Mouse (Mus musculus): ENCODE results near the gene Pdpk1. TPM values are rescaled to one million over a fixed set of nuclear protein-coding genes. Genes with fewer than 3 reads are reported as not detected.

Gene Pdpk1
- total RNA-seq (2021) = 10 to 100 TPM; 56.4 to 62.0 TPM
- 23.6 and 24.7 TPM in 2 replicates for polyA plus RNA-seq (2012; rRNA removed)
- long read RNA-seq, partial matches to known transcripts = 2 of 6 reads
- long read RNA-seq, other reads (novel, unspliced or antisense) = 4 of 6 reads

DNA sequence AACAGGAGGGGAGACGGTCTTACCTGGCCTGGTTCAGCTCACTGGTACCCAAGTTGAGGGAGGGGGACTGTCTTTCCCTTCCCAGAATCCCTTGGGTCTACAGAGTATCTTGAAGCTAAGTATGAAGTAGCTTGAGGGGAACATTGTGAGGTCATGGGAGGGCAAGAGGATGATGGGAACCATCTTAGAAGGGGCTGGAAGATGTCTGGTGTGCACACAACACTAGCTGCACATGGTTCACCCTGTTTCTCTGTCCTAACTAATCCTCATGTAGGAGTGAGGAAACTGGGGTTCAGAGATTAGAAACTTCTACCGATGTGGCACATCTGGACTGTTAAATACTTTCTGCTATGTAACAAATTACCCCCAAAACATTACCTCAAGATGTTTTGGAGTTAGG, at the start of gene Pdpk1:
Gene Pdpk1 (minus strand): TSS at position 101 of the 400 bp plus-strand sequence.
- DNase-seq = no peak

DNA sequence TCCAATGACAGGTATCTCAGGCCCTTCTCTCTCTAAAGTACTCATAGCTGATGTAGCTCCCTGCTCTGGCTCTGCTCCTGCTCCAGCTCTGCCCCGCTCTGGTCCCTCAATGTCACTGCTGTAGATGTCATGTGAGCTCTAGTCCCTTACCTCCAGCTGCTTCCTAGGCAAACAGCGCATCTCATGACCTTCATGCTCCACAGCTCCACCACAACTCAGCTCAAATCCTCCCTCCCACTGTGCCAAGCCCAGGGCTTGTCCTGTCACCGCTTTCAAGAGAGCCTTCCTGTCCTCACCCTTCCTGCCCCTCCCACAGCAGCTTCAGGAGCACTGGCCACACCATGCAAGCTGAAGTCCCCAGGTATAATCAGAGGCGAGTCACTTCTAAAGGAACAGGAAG, 49.0 kb upstream of the Pdpk1 start:
- no peak for DNase-seq

DNA sequence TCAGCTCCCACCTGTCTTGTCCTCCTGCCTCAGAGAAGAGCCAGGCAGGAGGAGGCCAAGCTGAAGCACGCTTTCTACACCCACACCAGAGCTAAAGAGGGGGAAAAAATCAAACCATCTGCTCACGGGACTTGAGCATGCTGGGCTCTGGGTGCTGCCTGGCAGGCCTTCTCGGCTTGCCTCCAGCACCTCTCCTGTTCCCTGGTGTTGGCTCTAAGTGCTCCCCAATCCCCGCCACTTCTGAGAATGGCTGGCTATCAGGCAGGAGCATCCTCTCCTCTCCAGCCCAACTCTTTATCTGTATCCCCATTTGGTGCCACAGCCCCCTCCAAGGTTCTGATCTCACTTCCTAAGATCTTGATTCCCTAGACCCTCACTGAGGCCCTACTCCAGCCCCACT, 48.5 kb upstream of the Pdpk1 start:
- no peak for DNase-seq

DNA sequence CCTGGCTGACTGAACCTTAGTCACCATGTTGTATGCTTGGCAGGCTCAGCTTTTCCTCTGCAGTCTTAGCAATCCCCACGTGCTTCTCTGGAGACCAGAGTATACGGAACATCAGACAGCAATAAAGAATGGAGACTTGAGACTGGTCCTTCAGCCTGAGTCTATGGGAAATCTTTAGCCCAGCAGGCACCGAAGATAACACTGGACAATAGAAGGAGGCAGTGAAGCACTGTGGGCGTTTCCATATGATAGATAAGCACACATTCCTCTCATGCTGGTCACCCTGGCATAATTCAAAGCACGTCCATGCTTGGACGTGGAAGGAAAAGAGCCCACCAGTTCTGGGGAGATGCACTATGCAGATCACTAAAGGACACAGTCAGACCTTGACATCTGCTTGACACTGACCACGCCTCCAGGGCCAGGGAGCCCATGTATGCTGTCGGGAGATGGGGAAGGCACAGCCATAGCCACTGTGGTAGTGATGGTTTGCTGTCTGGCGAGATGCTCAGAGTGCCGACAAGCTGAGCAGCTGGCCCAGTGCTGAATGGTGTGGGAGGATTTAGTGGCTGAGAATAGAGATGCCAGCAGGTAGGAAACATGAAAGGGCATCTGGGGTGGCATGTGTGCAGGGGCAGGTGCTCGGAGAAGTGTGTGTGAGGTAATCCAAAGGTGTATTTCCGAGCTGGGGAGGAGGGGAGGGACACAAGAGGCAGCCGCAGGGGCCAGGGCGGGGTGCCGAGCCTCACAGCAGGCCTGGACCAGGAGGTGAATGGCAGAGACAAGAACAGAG, 46.5 kb upstream of the Pdpk1 start:
- no peak for DNase-seq

DNA sequence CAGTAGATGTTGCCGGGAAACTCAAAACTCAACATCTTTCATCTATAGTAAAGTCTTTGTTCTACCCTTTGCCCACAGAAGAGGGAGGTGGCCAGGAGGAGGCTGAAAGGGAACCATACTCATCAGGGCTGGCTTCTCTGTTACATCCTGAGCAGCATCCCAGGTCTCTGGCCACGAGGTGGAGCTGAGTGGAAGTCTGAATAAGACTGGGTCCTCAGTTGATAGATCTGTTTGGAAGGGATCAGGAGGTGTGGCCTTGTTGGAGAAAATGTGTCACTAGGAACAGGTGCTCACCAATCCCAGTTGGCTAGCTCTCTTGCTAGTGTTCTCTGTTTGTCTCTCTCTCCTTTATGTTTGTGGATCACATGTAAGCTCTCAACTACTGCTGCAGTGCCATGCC, 44.6 kb upstream of the Pdpk1 start:
- DNase-seq = no peak

DNA sequence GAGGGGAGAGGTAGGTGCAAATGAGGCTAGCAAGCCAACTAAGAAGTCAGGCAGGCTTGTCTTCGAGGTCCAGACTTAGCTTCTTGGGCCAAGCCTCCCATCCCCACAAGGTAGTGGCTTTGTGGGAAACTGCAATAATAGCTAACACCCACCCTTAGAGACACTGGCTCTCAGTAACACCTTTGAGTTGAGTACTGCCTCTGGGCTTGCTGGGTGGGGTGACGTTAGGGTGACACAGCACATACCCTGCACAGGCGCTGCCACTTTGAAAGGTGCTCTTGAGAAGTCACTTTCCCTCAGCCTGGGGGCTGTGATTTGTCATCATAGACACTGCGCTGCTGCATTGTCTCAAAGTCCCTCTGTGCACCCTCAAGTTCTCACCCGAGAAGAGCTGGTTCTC, 43.0 kb upstream of the Pdpk1 start:
- DNase-seq = no peak

DNA sequence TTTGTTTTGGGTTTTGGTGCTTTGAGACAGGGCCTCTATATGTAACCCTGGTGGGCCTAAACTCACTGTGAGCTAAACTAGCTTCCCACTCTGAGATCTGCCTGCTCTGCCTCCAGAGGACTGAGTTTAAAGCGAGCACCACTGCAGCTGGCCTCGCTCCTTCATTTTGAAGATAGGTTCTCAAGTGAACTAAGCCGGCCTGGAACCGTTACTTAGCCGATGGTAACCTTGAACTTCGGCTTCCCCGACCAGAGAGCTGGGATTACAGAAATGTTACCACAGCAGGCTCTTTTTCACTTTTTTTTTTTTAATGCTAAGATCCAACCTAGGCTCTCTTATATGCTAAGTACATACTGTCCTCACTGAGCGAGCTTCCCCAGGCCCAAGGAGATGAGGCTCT, 42.5 kb upstream of the Pdpk1 start:
- DNase-seq = peak; percentile 55

DNA sequence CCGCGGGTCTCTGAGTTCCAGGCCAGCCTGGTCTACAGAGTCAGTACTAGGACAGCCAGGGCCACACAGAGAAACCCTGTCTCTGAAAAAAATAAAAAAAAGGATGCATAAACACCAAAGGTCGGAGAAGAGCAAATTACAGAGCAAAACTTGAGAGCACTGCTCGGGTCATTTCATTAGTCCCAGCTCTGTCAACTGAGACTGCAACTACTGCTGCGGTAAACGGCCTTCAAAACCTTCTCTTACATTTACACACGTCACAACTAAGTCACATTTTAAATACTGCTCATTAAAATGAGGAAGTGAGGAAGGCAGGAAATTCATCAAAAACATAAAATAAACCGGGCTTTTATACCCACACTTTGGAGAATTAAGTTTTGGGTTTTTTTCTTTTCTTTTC, 42.1 kb upstream of the Pdpk1 start:
- no peak for DNase-seq

DNA sequence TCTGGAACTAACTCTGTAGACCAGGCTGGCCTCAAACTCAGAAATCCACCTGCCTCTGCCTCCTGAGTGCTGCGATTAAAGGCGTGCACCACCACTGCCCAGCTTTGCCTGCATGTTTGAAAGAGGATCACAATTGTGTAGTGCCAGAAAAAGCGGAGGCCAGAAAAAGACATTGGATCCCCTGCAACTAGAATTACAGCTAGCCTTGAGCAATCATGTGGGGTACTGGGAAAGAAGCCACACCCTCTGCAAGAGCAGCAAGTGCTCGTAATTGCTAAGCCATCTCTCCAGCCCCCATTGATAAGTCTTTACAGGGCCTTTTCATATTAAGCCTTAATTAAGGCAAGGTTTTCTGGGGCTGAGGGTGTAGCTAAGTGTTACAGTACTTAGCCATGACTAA, 40.8 kb upstream of the Pdpk1 start:
- no peak for DNase-seq

DNA sequence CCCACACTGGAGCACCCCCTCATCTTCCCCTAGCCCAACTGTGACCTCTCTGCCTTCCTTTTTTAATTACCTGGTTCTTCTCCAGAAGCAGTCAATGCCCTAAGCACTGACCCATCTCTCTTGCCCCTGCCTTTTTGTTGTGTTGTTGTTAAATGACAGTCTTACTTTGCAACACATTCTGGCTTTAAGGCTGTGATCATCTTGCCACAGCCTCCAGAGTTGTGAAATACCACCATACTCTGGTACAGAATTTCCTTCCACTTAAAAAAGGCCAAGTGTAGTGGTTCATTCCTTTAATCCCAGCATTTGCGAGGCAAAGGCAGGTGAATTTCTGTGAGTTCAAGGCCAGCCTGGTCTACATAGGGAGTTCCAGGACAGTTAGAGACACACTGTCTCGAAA, 40.2 kb upstream of the Pdpk1 start:
- no peak for DNase-seq

DNA sequence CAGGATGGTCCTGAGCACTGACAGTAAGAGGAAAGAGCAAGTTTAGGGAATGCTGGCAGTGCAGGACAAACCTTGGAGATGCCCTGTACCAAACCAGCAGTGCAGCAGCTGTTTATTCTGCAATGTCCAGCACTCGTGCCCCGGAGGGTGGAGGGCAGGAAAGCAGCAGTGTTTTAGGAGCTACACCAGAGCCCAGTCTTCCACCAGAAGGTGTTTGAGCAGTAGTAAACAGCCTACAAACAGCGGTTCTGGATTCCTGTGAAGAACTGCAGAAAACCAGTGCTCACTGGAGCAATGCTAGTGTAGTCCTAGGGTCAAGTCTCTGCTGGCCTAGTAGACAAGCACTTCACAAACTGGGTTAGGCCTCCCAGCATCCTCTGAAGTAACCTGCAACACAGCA, 23.5 kb upstream of the Pdpk1 start:
- no peak for DNase-seq

DNA sequence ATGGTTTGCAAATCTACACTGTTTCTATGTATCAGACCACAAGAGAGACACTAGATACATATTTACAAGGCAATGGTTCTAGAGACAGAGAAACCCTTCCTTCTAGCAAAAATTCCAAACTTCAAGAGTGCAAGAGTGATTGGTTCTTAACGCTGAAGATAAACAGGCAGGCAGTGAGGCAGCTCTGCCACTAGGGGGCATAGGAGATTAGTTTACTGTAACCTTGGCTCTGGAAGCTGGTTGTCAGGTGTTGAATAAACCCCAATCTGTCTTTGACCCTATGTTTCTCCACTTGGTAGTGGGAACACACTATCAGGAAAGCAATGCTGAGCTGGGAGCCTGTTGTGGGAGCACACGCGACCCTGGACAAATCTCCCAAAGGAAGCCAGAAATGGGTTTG, 22.7 kb upstream of the Pdpk1 start:
- peak; percentile 67 for DNase-seq

DNA sequence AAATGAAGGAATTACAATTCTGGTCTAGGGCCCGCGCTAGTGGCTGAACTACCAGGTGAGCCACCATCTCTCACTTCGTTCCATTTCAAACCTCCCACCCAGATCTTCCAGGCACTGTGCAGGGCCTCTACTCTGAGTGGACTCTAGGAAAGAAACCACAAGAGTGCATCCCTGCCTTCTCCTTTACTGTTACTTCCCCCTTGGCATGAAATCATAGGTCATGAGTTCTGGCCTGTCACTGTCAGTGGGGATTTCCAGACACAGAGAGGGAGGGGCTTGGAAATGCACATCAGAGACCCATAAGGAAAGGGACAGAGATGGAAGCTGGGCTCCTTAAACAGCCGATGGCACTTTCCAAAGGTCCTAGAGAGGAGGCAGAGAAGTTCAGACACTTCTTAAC, 21.0 kb upstream of the Pdpk1 start:
- no peak for DNase-seq

DNA sequence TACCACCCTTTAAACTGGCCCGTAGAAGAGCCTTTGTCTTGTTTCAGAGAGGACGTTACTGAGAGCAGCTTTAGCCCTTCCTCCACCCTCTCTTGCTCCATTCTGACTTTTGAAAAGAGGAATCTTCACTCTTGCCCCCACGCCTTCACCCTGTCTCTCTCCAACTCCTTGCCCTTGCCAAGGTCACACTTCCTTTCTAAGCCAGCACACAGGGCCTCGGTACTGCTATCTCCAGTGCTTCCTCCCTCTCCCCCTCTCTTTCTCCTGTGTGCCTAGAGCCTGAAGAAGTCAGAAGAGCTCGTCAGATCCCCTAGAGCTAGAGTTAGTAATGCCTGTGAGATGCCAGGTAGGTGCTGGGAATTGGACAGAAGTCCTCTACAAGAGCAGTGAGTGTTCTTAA, 20.0 kb upstream of the Pdpk1 start:
- no peak for DNase-seq

DNA sequence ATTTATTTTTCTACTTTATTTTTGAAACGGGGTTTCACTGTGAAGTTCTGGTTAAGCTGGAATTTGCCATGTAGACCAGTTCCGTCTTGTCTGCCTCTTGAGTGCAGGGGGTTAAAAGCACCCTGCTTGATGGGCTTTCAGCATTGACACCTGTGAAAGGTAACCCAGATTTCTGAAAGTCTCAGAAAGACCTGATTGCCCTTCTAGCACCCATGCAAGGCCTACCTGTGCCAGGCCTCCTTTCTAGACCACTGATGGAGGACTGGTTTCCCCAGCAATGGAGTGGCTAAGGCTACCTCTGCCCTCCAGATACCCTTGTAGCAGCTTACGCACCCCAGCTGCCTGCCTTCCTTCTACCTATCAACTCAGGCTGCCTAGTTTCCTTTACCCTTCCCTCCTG, 19.4 kb upstream of the Pdpk1 start:
- no peak for DNase-seq

DNA sequence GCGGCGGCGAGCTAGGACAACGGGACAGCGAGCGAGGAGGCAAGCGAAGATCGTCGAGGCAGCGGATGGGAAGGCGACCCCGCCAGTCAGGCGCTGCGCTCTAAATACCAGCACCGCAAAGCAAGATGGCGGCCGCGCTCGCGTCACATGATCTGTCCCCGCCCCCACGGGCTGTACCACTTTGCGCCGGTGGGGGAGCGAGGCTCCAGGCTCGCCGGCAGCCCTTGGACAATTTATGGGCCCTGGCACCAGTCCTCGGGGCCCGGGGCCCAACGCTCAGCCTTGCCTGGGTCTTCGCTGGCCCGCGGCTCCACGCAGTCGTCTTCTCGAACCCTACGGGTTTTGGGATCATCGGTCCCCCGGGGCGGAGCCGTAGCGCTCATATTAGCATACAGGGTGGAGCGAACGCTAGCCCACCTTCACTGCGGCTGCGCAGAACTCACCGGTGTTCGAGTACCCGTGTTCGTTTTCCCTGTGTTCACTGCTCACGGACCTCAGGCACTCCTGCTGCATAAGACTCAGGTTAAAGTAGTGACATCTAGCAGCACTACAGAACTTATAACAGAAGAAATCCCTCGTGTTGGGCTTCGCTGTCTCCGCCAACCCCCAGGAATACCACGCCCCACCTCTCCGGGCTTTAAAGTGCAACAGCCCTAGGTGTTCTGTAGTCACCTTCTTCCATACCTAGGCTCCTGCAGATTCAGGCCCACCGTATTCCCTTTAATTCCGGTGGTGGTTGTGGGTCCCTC, 18.8 kb upstream of the Pdpk1 start, which contains the start of gene Atp6v0c:
Gene Atp6v0c (minus strand): TSS at position 386 of the 749 bp plus-strand sequence.
- peak; percentile 94 for DNase-seq

DNA sequence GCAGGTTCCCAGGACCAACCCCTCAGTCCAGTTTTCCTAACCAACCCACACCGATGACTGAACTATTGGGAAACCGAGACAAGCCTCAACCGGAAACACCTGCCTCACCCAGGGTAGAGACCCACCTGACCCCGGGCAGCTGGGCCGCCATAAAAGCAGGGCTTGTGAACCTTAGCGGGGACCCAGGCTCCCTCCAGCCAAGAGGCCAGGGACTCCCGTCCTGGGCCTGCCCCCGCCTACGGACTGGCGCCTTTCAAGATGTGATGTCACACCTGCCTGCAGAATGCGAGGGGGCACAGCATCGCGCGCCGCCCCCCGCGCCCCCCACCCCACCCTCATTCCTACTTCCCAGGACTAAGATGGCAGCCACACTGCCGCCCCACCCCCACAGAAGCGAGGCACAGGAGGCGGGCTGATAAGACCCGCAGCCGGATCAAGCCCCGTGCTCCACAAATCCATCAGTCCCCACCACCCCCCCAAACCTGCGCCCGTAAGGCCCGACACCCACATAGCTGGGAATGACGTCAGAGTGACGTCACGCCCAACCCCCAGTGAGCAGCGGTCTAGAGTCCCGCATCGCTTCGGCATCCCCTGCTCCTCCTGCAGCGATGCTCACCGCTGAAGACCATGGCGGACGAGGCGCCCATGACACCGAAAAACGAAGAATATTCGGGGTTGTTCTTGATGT, 18.0 kb upstream of the Pdpk1 start:
- peak; percentile 69 for DNase-seq

DNA sequence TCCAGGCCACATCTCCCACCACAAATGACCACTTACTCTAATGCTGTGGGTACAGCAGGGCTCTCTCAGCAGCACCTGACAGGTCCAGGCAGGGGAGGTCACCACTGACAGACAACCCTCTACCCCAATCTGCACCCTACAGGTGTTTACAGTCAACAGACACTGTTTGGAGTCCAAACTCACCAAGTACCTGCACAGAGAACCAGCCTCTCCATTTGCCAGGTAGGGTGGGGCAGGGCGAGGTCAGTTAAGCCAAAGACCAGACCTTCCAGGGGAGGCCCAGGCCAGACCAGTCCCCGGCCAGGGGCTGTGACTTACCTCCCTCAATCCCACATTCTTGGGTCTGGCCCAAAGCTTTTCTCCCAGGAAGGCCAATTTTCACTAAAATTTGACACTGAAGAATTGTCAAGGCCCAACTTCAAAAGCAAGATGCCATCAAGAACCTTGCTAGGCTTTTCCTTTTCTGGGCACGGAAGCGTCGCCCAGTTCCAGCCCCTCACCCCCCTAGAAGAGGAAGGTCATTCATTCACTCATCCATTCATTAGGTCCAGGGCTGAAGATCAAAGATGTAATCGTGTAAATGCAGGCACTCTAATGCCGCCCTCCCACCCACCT, 17.3 kb upstream of the Pdpk1 start:
- peak; percentile 57 for DNase-seq

DNA sequence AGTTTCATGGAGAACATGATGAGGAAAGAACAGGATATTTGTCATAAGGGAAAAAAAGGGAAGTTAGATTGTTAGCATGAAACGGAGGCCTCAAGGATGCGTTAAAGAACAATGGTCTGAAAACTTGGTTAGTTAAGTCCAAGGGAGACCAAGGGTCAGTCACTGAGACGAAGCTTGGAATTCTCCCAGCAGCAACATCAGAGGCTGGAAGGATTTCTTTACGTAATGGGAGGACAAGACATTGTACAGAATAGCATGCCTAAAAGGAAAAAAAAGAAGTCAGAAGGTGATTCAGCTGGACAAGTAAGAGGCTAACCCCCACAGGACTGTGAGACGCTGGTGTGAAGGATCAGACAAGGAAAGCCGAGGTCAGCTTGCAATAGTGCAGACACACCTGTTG, 16.4 kb upstream of the Pdpk1 start:
- no peak for DNase-seq

DNA sequence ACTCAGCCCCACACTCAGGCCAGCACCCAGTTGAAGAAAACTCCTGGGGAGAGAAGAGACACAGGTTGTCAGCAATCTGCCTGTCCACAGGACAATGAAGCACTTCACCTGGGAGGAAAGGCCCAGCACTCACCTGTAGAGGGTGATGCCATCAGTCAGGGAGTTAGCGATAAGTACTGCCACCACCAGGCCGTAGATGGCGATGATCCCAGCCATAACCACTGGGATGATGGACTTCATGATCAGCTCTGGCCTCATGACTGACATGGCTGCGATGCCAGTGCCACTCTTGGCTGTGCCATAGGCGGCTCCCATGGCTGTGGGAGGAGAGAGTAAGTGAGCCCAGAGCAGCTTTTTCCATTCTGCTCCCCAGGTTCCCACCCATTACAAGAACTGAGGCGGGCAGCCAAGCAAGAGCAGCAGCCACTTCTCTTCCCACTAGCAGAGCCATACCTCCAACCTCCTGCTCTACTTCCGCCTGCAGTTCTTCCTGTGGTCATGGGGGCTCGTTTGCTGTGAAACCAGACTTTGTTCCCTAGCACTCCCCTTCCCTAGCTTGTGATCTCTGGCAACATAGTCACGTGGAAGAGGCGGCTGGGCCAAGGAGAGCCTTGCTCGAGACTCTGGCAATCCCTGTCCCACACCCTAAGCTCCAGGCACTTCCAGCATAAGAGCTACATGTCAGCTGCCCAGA, 14.0 kb upstream of the Pdpk1 start:
- DNase-seq = no peak

DNA sequence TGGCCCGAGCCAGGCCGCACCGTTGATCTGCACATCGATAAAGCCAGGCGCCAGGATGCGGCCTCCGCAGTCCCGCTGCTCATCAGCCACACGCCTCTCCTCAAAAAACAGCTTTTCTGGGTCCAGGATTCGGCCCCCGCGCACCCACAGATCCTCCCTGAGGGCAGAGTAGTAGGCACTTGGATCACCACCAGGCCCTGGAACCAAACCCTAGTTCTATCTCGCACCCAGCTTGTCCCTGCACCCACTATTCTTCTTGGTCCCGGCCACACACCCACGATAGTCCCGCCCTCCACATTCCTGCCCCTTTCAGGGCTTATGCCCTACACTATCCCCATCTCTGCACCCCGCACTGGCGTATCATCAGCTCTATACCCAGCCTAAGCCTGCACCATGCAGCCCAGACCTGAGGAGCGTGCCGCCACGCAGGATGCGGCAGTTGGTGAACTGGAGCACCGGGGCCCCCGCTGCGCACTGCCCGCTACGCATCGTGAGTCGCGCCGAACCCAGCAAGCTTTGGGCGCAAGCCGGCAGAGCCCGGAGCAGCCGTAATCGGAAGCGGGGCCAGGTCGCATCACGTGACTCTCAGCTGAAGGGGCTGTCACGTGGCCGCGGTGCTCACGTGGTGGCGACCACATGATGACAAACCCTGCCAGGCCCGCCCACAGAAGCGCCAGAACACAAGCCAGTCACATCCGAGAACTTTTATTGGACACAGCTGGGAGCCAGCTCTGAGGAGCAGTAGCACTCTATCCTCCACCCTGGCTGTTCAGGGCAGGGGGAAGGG, 12.6 kb upstream of the Pdpk1 start, which contains the start of gene Amdhd2:
Gene Amdhd2 (minus strand): TSS at position 591 of the 787 bp plus-strand sequence.
- peak; percentile 97 for DNase-seq

All from adrenal gland, adult 2 months (tissue).